Mouse (Mus musculus) inflammation-experienced regulatory T-cells, adult 6 months (primary cell): ENCODE data around the gene Mtrex. TPM values are rescaled to one million over a fixed set of nuclear protein-coding genes. Genes with fewer than 3 reads are reported as not detected.

Source experiments
- ATAC-seq: one replicate; pipeline ENCODE4 v1.8.0; 2017
- polyA plus RNA-seq, 3 experiments: library from polyadenylated mRNA; unstranded; fragments of 100-300 nt; shearing (Covaris generic); gene quantifications; one replicate each; pipeline ENCODE4 v1.2.1; 2017

Mtrex gene
- polyA plus RNA-seq = 10 to 100 TPM; 55.7 to 77.3 (median 74.5) TPM

DNA sequence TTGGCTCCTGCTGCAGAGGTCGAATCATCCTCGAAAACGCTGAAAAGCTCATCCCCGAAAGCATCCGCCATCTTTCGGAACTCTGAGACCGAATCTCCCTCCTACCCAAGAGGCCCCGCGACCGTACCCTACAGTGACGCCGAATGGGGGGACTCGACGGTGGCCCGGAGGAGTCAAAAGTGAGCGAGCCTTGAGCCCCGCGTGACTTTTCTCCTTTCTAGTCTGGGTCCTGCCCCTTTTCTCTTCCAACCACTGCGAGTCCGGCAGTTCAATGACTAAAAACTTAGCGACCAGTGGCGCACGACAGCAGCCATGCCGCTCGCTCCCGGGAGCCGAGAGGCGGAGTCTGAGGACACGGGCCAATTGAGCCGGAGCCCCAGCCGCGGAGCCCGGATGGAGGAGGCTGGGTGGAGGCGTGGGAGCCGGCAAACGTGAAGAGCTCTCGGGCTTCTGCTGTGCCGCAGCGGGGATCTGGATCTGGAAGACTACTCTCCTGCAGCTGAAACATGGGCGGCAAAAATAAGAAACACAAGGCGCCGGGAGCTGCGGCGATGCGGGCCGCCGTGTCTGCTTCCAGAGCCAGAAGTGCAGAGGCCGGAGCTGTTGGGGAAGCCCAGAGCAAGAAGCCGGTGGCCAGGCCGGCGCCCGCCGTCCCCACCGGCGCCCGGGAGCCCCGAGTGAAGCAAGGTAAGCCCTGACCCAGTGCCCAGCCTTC, at the start of gene Mtrex, which contains the start of gene Dhx29:
TSS of gene Mtrex (minus strand) at position 112 of the 715 bp plus-strand sequence.
TSS of gene Dhx29 (plus strand) at position 168 of the 715 bp plus-strand sequence.
- peak; percentile 93 for ATAC-seq

DNA sequence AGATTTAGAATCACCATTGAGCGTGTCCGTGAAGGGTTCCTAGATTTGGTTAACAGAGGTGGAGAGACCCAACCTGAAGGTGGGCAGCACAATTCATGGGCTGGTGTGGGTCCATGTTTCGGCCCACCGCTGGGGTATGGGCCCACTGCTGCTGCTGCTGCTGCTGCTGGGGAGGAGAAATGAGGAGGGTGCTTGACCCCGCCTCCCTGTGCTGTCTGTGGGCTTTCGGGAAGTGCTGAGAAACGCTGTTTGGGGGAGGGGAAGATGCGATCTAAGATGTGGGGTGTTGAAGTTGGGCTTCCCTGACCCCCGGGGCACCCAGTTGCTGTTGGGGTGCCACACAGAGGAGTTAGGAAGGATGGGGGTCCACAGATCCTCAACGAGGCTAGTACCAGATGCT, 49.5 kb upstream of the Mtrex start:
- ATAC-seq = no peak

DNA sequence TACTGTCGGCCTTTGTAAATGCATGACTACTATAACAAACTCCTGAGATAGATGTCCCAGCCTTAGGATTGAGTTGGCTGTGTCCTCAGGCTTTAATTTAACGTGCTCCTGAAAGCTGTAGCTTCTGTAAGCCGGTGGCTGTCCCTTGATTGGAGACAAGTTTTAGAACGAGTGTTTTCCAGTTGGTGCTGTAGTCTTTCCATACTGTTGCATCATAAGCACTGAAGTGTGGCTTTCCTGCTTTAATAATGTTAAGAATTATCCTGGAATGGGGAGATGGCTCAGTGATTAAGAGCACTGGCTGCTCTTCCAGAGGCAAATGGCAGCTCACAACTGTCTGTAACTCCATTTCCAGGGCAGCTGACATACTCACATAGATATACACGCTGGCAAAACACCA, 40.1 kb upstream of the Mtrex start:
- ATAC-seq = no peak

DNA sequence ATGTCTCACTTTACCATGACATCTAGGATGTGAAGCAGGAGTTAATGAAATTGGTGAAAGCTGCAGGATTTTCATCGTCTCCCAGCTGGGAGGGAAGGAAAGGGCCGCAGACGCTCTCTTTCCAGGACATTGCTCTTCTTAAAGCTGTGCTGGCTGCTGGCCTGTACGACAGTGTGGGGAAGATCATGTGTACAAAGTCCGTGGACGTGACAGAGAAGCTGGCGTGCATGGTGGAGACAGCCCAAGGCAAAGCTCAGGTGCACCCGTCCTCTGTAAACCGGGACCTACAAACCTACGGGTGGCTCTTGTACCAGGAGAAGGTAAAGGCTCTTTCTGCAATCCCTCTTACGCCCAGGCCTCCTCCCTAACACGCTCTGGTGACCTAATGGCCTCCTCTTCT, 37.2 kb upstream of the Mtrex start:
- ATAC-seq = no peak

DNA sequence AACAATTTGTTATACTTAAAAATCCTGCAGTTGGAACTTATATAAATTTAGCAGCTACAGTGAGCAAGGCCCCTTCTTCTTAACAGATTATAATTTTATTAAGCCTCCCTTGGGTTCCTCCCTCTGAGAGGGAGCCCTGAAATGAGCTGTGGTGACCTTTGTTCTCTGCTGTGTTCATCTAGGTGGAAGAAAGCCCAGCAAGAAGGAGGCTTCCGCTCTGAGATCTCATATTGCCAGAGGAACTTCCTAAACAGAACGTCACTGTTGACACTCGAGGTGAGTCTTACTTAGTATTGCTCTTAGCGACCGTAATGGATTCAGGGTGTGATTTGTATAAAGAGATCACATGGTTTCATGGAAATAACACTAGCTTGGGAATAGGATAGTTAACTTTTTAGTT, 35.9 kb upstream of the Mtrex start:
- no peak for ATAC-seq

DNA sequence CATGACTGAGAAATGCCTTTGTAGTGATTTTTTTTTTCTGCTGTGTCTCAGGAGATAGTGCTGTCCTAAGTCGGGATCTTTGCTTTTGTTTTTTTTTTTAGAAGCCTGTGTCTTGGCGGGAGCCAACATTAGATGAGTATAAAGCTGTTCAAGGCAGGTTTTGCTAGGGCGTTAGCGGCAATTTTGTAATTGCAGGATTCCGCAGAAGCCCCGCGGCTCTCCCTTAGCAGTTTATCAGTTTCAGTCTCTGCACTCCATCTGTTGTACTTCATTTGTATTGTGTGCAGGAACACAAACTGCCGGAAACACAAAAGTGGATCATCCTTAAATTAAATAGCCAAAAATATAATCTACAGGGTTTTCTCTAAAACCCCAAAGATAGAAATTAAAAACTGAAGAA, 26.9 kb upstream of the Mtrex start:
- ATAC-seq = no peak

DNA sequence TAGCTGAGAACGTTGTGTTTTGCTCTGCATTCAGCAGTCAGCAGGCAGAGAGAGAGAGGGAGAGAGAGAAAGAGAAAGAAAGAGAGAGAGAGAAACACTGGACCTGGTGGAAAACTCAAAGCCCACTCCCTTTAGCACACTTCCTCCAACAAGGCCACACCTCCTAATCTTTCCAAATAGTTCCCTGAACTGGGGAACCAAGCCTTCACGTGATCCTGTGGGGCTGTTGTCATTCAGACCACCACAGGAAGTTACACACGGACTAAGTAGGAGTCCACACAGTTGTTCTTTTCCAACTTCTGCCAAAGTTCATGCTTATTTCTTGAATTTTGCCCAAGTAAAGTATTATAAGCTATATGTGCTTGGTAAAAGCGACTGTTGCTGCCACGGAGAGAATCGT, 18.7 kb upstream of the Mtrex start:
- no peak for ATAC-seq

DNA sequence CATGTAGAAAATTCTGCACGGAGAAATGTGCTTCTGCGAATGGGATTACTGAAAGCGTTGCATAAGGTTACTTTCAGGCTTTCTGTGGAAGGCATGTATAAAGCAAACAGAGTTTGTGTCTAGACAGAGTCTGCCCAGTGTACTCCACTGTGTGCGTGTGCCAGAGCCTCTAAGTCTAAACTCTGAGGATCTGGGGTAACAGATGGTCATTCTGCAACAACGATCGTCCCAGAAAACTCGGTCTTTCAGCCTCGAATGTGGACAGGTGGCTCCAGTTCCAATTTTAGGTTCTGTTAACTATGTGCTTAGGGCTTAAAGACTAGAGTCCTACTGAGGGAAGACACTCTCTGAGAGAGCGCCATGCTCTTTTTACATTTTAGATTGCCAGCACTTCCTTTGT, 18.1 kb upstream of the Mtrex start:
- ATAC-seq = no peak

DNA sequence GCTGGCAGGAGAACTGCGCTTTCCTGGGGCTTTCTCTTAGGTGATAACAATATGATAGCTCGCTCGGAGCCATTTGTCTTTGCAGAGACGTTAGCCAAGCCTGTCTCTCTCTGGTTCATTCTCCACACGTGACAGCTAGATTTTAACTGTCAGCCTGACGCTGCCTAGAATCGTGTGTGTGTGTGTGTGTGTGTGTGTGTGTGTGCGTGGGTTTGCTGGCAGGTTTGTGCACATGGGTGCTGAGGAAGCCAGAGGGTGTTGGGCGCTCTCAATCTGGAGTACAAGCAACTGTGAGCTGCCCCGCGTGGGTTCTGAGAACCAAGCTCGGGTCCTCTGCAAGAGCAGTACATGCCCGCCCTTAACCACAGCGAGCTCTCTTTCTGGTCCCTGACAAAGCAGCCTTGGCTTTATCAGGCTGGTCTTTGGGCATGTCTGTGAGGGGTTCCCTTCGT, 14.7 kb upstream of the Mtrex start:
- ATAC-seq = no peak

DNA sequence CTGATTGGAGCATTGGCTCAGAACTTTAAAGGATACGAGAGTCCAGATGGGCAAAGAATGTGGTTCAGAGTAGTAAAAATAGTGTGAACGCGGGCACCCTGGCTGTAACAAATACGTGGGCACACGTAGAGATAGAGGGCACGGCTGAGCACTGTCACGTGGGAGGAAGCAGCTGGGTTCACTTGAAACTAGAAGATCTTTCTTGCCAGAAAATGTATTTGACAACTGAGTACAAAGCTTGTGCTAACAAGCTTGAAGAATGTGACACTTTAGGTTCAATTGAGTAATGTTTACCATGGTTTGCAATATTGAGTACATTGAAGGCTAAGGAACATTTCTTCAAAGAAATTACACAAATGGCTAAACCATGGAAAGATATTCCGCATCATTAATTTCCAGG, 10.9 kb upstream of the Mtrex start:
- no peak for ATAC-seq

DNA sequence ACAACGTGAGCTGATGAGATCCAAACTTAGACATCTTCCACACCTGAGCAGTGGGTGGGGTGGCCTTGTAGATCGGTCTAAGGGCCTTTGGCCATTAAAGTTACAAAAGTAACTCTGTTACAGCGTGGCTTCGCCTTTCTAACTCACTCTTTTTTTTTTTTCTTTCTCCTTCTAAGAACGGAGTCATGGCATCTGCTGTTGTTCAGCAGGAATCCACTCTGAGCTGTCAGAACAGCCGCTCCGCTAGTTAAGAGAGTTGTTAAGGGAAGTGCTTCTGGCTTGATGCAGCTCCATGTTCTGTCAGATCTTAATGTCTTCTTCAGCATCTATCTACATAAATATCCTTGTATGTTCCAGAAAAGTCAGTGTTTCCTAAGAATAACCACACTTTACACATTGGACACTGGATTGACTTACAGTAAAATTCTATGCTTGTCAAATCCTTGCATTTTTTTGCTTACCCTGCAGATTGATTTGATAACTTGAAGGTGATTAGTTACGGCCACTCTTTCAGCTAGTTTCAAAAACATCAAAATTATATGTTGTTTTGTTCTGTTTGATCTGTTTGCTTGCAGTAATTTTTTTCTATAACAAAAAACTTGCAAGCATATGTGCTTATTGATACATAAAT, 955 bp upstream of the Mtrex start:
- no peak for ATAC-seq

DNA sequence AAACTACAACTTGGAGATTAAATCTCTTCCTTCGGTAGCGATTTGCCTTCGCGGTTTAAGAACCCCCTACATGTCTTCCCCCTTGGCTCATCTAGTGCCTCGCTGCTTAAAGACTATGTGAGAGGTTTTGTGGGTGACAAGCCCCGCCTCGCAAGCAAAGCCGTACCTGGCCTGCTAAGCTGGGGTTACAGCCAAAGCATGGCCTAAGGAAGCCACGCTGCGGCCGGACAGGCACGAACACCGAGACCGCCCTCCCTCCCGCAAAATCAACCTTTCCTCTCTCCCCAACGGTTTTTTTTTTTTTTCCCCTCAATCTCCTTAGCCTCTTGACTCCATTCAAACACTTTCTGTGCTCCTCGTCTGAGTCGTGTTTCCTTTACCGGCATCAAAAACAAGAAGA, 402 bp downstream of the Mtrex start:
- no peak for ATAC-seq

DNA sequence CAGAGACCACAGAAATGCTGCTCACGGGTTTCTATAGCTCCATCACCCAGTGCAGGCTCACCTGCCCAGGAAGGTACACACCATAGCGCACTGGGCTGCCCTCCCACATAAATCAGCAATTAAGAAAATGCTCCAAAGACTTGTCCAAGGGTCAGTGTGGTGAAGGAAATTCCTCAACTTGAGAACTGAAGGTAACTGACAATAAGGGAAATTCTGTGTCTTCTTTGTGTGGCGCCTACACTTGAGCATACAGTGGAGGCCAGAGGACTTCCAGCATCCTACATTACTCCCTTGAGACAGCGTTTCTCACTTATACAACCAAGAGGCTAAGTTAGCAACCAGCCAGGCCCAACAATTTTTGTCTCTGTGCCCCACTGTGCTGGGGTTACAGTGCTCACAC, 1.2 kb downstream of the Mtrex start:
- no peak for ATAC-seq

DNA sequence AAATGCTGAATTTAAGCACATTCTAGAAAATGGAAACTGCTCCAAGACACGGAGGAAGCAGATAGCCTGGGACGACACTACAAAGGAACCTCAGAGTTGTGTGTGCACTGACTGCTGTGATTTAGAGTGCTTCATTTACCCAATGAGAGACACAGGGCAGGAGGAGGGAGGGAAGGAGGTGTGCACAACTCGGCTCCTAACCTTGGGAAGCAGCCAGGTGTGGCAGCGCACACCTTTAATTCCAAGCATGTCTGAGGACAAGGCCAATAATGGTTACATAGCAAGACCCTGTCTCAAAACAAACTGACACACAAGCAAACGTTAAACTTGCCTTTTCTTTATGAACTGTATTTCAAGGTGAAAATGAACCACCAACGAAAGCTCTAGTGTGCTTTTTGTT, 1.9 kb downstream of the Mtrex start:
- ATAC-seq = no peak

DNA sequence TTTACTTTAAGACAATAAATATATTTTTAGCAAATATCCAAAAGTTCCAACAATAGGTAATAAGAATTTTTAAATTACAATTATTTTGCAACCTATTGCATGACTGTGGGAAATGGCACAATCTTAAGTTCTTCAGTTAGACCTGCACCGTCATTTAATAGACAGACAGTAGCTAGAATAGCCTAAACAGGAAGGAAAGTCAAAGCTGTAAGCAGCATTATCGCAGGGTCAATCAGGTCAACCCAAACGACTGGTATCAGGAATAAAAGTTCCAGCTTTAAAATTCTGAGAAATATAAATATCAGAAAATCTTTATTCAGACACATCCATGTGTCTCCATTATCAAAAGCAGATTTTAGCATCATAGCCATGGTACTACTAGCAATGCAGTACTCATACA, 6.3 kb downstream of the Mtrex start:
- ATAC-seq = no peak

DNA sequence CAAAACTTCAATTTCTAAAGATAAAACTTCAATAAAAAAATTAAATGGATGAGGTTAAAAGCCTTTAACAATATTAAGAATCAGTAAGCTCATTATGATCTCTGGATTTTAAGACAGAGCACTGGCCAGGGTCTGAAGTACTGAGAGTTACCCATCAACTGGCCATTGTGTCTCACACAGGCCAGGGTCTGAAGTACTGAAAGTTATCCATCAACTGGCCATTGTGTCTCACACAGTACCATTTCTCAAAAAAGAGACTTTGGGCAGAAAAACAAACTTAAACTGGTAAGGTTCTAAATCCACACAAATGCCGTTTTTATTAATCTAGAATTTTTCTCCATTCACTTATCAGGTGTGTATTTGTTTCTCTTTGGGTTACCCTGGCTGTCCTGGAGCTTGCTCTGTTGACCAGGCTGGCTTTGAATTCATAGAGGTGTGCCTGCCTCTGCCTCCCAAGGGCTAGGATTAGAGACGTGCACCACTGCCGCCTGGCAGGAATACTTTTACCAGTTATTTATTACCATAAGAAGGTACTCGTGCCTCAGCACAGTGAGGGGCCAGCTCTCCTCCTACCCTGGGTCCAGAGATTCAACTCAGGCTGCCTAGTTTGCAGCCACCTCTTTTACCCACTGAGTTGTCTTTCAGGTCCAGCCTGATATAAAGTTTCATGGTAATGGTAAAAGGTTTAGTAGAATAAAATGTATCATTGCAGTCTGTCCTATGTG, 7.9 kb downstream of the Mtrex start:
- ATAC-seq = no peak

DNA sequence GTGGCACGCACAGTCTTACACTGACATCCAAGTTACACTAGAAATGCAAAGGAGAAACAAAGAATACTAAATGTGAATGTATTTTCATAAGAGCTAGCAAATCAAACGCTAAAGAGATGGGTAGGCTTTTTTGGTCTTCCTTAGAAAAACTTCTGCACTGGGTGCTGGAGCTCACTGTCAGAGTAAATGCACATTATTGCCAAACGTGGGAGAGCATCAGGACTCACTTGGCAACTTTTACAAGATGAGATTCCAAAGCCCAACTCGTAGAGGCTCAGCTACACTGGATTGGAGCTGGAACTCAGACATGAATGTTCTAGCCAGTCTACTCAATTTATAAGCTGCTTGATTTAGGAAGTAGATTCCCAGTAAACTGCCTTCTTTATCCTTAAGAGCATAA, 16.8 kb downstream of the Mtrex start:
- ATAC-seq = no peak

DNA sequence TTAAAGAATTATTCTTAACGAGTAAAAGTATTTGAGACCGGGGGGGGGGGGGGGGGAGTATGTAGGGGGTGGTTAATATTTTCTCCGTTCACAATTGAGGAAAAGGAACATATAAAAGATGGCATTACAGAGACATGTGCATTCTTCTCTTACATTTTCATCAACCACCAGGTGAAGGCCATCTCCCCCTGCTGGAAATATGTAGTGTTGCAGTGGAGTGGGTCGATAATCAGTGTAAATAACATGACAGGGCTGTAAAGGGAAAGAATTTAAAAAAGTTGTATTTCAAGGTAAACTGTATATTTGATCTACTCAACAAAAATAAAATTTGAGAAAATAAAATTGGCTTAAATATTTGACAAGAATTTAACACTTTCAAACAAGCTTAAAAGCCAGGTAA, 17.5 kb downstream of the Mtrex start:
- peak; percentile 80 for ATAC-seq

DNA sequence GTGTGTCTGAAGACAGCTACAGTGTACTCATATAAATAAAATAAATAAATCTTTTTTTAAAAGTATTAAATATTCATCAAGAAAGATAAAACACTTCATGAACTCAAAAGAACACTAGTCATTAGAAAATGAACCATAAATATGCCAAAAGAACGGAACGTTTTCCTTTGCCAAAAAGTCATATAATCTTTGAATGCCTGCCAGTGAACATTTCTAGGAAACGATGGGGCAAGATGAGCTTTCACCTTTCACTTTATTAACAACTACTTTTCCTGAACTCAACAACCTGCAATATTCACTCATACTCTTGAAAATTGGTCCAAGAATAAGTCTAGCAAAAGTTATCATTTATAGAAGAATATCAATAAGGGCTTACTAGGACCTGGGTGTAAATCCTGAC, 25.0 kb downstream of the Mtrex start:
- ATAC-seq = no peak

DNA sequence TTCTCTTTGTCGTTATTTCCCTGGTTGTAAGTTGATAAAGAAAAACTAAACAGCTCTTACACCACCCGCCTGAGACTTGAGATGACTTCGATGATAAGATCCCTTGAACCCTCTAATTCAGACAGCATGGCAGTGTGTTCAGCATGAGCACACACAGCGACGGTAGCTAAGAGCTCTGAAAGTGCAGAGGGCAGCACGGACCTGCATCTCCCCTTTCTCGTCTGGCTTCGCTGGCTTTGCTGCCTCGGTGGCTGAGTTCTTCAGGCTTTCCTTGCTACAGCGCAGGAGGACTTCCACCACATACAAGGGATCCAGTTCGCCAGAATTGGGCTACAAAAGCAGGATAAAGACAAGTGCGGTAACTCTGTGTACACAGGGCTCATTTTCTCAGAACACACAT, 40.0 kb downstream of the Mtrex start:
- no peak for ATAC-seq

DNA sequence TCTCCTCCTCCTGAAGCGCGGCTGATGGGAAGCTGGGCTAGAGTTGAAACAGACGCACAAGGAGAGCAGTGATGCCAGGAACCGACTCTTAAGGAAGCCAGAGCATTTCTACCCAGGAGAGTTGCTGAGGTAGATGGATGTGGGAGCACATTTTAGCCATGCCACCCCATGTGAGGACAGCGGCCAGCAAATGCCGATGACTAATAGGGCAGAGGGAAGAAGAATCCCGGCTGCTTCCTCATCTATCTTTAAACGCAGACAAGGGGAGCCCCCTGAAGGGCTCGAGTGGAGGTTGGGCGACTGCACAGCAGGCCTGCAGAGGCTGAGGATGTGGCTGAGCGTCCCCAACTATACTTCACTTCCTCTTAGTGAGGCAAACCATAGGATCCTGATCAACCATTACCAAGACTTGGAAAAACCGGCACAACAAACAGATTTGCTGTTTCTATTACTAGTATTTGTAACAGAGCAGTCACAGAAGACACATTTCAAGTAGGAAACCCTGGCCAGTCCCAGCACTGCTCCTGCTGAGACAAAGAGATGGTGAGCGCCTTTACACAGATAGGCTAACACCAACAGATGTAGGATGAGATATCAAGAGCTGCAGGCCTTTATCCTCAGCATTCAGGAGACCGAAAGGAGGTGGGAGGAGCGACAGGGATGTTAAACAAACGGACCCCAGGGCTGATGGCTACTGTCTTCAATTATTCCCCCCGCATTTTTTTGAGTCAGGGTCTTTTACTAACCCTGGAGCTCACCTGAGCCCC, 55.5 kb downstream of the Mtrex start:
- no peak for ATAC-seq

DNA sequence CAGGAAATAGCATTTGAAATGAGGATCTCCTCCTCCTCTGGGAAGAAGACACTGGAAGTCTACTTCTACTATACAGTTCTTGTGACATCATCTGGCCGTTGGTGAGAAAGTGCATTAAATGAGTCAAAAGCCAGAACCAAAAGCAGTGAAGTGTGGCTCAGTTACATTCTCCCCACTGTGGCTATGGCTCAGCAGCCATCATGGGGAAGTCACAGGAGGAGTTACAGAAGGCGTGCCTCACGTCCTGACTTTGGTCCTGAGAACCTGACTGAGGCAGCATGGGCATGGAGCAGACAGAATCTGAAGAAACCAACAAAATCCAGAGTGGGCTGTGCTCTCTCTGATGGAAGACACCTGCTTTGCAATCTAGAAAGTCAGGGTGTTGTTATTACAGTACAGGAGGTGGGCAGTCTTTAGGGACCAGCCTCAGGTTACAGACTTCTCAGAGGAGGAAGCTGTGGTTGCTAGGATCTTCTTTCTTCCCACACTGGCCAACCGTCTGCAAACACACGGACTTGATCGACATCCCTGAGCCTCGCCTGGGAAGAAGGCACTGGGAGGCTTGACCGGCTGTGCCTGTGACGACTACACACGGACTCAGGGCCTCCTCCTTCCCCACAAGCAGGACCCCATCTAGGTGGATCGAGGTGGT, 57.0 kb downstream of the Mtrex start:
- ATAC-seq = no peak

DNA sequence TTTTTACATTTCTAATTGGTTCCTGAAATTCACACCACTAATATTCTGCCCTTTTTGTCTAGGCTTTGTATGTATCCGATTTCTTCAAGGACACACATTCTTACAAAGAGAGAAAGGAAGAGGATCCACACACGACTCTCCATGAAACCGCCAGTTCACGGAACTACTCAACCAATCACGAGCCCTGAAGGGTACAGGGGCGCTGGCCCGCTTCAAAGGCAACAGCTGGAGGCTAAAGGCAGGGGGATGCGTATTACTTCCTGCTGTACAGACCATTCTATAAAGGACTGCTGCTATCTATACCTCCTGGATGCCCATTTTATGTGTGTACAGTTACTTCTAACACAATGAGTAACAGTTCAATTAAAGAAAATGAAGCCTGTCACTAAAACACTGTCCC, 59.8 kb downstream of the Mtrex start:
- no peak for ATAC-seq
